Mouse (Mus musculus) CH12.LX (cell line): Measurements from ENCODE around the gene Dnajc25. TPM values are rescaled to one million over a fixed set of nuclear protein-coding genes. Genes with fewer than 3 reads are reported as not detected.

Source experiments
- DNase-seq: peaks from one replicate; pipeline ENCODE4 v3.0.0-alpha.2; 2013; ENCODE audit errors: extremely low read depth
- H3K27ac ChIP-seq: 2 replicates; pipeline ENCODE4 v1.5.1; 2012; ENCODE audit warnings: low read depth, mild to moderate bottlenecking, control low read depth, moderate library complexity; ENCODE audit not compliant: insufficient read depth
- H3K27me3 ChIP-seq: replicated peaks from 2 replicates; pipeline ENCODE3; 2012; ENCODE audit warnings: inconsistent platforms
- H3K36me3 ChIP-seq, 2 experiments: replicated peaks in 1 of 2; 2 replicates each; pipeline versions ENCODE3 to v1.6.1; 2012; ENCODE audit warnings: inconsistent platforms in 1 of 2, low read length in 1 of 2, mild to moderate bottlenecking in 1 of 2, mixed read lengths in 1 of 2, moderate library complexity in 1 of 2; ENCODE audit not compliant: control insufficient read depth in 1 of 2, insufficient read depth in 1 of 2
- H3K4me1 ChIP-seq, 2 experiments: 2 replicates each; pipeline ENCODE4 v1.6.1; 2012; ENCODE audit warnings: inconsistent platforms in 1 of 2, moderate library complexity in 1 of 2; ENCODE audit not compliant: insufficient read depth in 2 of 2, control insufficient read depth in 1 of 2
- H3K4me2 ChIP-seq: 2 replicates; pipeline ENCODE4 v1.6.1; 2012; ENCODE audit warnings: low read depth, mild to moderate bottlenecking, control low read depth; ENCODE audit not compliant: poor library complexity, insufficient read depth, severe bottlenecking
- H3K4me3 ChIP-seq, 3 experiments: fragments of 150-350 bp in 1 of 3; sonication (generic) in 1 of 3; replicated peaks in 1 of 3; 2 replicates each; pipeline versions ENCODE3 to v1.5.1; 2011 to 2012; ENCODE audit warnings: low read depth in 2 of 3, low read length in 2 of 3, mild to moderate bottlenecking in 2 of 3, moderate library complexity in 2 of 3, control low read depth in 1 of 3, improper control_type of control experiment in 1 of 3, inconsistent platforms in 1 of 3, mixed read lengths in 1 of 3; ENCODE audit not compliant: poor library complexity in 1 of 3
- H3K79me2 ChIP-seq: replicated peaks from 2 replicates; pipeline ENCODE4 v1.6.1; 2012; ENCODE audit warnings: mild to moderate bottlenecking, moderate library complexity; ENCODE audit not compliant: control insufficient read depth, poor library complexity, insufficient read depth, severe bottlenecking; ENCODE audit errors: extremely low read depth
- H3K9ac ChIP-seq: 2 replicates; pipeline ENCODE4 v1.6.1; 2012; ENCODE audit warnings: low read depth, mild to moderate bottlenecking, control low read depth, moderate library complexity; ENCODE audit not compliant: insufficient read depth
- H3K9me3 ChIP-seq: replicated peaks from 2 replicates; pipeline ENCODE3; 2012; ENCODE audit warnings: low read length, inconsistent platforms, mixed read lengths
- BHLHE40 ChIP-seq: IDR thresholded peaks from 2 replicates; pipeline ENCODE4 v1.6.1; 2011; ENCODE audit warnings: mild to moderate bottlenecking, low read depth, low read length, improper control_type of control experiment
- CHD2 ChIP-seq: IDR thresholded peaks from 2 replicates; pipeline ENCODE4 v1.6.1; 2011; ENCODE audit warnings: low read length, improper control_type of control experiment
- CTCF ChIP-seq, 2 experiments: IDR thresholded peaks in 1 of 2; conservative IDR thresholded peaks in 1 of 2; 2 replicates each; pipeline ENCODE4 v1.5.1; 2011 to 2012; ENCODE audit warnings: low read depth in 2 of 2, low read length in 2 of 2, improper control_type of control experiment in 1 of 2, inconsistent platforms in 1 of 2, mild to moderate bottlenecking in 1 of 2, moderate library complexity in 1 of 2
- EP300 ChIP-seq: IDR thresholded peaks from 2 replicates; pipeline ENCODE4 v1.6.1; 2011; ENCODE audit warnings: low read length, improper control_type of control experiment
- ETS1 ChIP-seq: conservative IDR thresholded peaks from 2 replicates; pipeline ENCODE4 v1.6.1; 2012; ENCODE audit warnings: low read depth, mild to moderate bottlenecking, inconsistent platforms, low read length, improper control_type of control experiment, moderate library complexity
- IRF4 ChIP-seq: IDR thresholded peaks from 2 replicates; pipeline ENCODE4 v1.6.1; 2014; ENCODE audit warnings: low read depth, mild to moderate bottlenecking, inconsistent platforms, low read length, improper control_type of control experiment
- JUND ChIP-seq: conservative IDR thresholded peaks from 2 replicates; pipeline ENCODE4 v1.6.1; 2011; ENCODE audit warnings: low read depth, low read length, improper control_type of control experiment
- NRF1 ChIP-seq: IDR thresholded peaks from 2 replicates; pipeline ENCODE4 v1.6.1; 2014; ENCODE audit warnings: low read depth, mild to moderate bottlenecking, inconsistent platforms, low read length, improper control_type of control experiment, moderate library complexity
- PAX5 ChIP-seq: IDR thresholded peaks from 2 replicates; pipeline ENCODE4 v1.6.1; 2012; ENCODE audit warnings: low read length, inconsistent platforms, mixed read lengths
- POLR2A ChIP-seq: IDR thresholded peaks from 2 replicates; pipeline ENCODE4 v1.6.1; 2011; ENCODE audit warnings: low read depth, mild to moderate bottlenecking, improper control_type of control experiment, low read length
- POLR2AphosphoS2 ChIP-seq: IDR thresholded peaks from 2 replicates; pipeline ENCODE4 v1.6.1; 2011; ENCODE audit warnings: low read depth, low read length, improper control_type of control experiment
- RCOR1 ChIP-seq: conservative IDR thresholded peaks from 2 replicates; pipeline ENCODE4 v1.6.1; 2012; ENCODE audit warnings: low read depth, mild to moderate bottlenecking, inconsistent platforms, low read length, improper control_type of control experiment
- SMC3 ChIP-seq: IDR thresholded peaks from 2 replicates; pipeline ENCODE4 v1.6.1; 2011; ENCODE audit warnings: low read depth, low read length, improper control_type of control experiment
- TBP ChIP-seq: conservative IDR thresholded peaks from 2 replicates; pipeline ENCODE4 v1.6.1; 2011; ENCODE audit warnings: low read depth, low read length, improper control_type of control experiment
- UBTF ChIP-seq: IDR thresholded peaks from 2 replicates; pipeline ENCODE4 v1.6.1; 2012; ENCODE audit warnings: low read depth, mild to moderate bottlenecking, inconsistent platforms, low read length, improper control_type of control experiment, moderate library complexity
- USF2 ChIP-seq: conservative IDR thresholded peaks from 2 replicates; pipeline ENCODE4 v1.6.1; 2011; ENCODE audit warnings: low read depth, low read length, improper control_type of control experiment
- ZKSCAN1 ChIP-seq: IDR thresholded peaks from 2 replicates; pipeline ENCODE4 v1.6.1; 2012; ENCODE audit warnings: low read depth, inconsistent platforms, low read length, improper control_type of control experiment, borderline replicate concordance
- ZMIZ1 ChIP-seq: IDR thresholded peaks from 2 replicates; pipeline ENCODE4 v1.6.1; 2012; ENCODE audit warnings: low read depth, mild to moderate bottlenecking, inconsistent platforms, low read length, improper control_type of control experiment
- ZNF384 ChIP-seq: IDR thresholded peaks from 2 replicates; pipeline ENCODE4 v1.6.1; 2012; ENCODE audit warnings: low read depth, low read length, improper control_type of control experiment, inconsistent platforms
- dilution Hi-C: fragments of 300-500 bp; cut with MboI; formaldehyde crosslinking; loops from 2 replicates; pipeline ENCODE4 v1.14.3; 2020; ENCODE audit warnings: low sequenced_read_pairs; ENCODE audit not compliant: extremely low pct_unique_long_range_greater_than_20kb, extremely low pct_ligation_motif_present
- in situ Hi-C: fragments of 300-500 bp; cut with MboI; formaldehyde crosslinking; loops from 3 replicates; pipeline ENCODE4 v1.14.3; 2019; ENCODE audit warnings: low sequenced_read_pairs, low pct_ligation_motif_present, low pct_unique_long_range_greater_than_20kb, mixed read lengths
- polyA plus RNA-seq: library from polyadenylated mRNA; unstranded; fragments of >175 nt; gene quantifications from 2 replicates; pipeline ENCODE4 v1.2.1, GENCODE M21; 2012; ENCODE audit warnings: low read depth; ENCODE audit not compliant: insufficient read length
- total RNA-seq, 2 experiments: library from RNA; depleted of rRNA; stranded (reverse); fragments of 300-350 nt in 1 of 2; fragments of >200 nt in 1 of 2; gene quantifications; 2 replicates each; pipeline ENCODE4 v1.2.3; 2012 to 2014

The Dnajc25 gene
- total and polyA plus RNA-seq, 3 experiments: 2.7 to 7.0 (median 3.8) TPM

- Histone ChIP-seq H3K4me3 (no peak overlapping the region), H3K79me2 (no peaks in the 10 kb centered on the region), H3K27me3 (no peaks in the 10 kb centered on the region), H3K9ac (no peak overlapping the region), H3K36me3 (peaks cover 13 to 44% of the 10 kb centered on the region in 2 experiments), H3K4me1 (peaks cover 0 to 36% of the 10 kb centered on the region in 2 experiments; a peak in 2 of 4 replicates), H3K4me2 (no peak overlapping the region), H3K9me3 (peaks cover 4% of the 10 kb centered on the region)
- dilution Hi-C loops: no loop called here
- no peak for DNase-seq
- TF ChIP-seq USF2: no peak
- no peak for TF ChIP-seq BHLHE40
- no peak for TF ChIP-seq ZMIZ1
- TF ChIP-seq UBTF: no peak
- TF ChIP-seq POLR2AphosphoS2: no peak
- no peak for TF ChIP-seq SMC3
- TF ChIP-seq PAX5: no peak
- TF ChIP-seq ETS1: no peak
- no peak for TF ChIP-seq NRF1
- TF ChIP-seq, all 38 proteins: peak for 0
- H3K27ac ChIP-seq: no peak overlapping the region
- in situ Hi-C loops: no loop called here
Measured at GRCm38 (mm10) chr4:59037525-59037924, 42.7 kb downstream of the Dnajc25 start.

GRCm38 (mm10) chr4:59040397-59041287 is 45.8 kb downstream of the Dnajc25 start:
- in situ Hi-C loops: loop anchor here (10.0 kb wide), 1 partner anchor 46 kb away; the partner anchor contains the start of gene Dnajc25
- Histone ChIP-seq H3K9ac (no peak overlapping the region), H3K27ac (no peak overlapping the region), H3K27me3 (no peaks in the 10 kb centered on the region), H3K79me2 (no peaks in the 10 kb centered on the region), H3K4me2 (no peak overlapping the region), H3K4me3 (no peak overlapping the region), H3K36me3 (peaks cover 13 to 51% of the 10 kb centered on the region in 2 experiments), H3K4me1 (peaks cover 0 to 33% of the 10 kb centered on the region in 2 experiments; a peak in 2 of 4 replicates), H3K9me3 (no peaks in the 10 kb centered on the region)
- dilution Hi-C loops: no loop called here
- no peak for DNase-seq
- TF ChIP-seq POLR2A (no peak), TBP (no peak), JUND (no peak), EP300 (no peak), IRF4 (no peak), USF2 (no peak), RCOR1 (no peak), CHD2 (no peak), ZNF384 (no peak), BHLHE40 (no peak), ZKSCAN1 (no peak), UBTF (no peak), CTCF (conservative IDR thresholded peaks at IDR 0.05 in 1 of 2, IDR thresholded peaks at IDR 0.05 in 1 of 2; ENCODE audit: low read depth in 2 of 2, low read length in 2 of 2) (no peak)
